Mouse (Mus musculus) neural tube, embryonic 14.5 days (tissue): ENCODE measurements at regions not wholly inside any gene's neighbourhood (a gene's known extent, or its start where the extent isn't known, plus 50 kb on each side); places are given as distances from the start of the nearest gene placed in this dataset.
"Not testable (repeated sequence)": the region's sequence is repeated elsewhere in the genome, so short reads cannot be mapped to it uniquely, and the experiment has no call there.

Experiments used
- ATAC-seq: fragments of 200-750 bp; cut with Nextera tagmentation; 2 replicates; pipeline ENCODE4 v1.8.0; 2017; ENCODE audit warnings: low read depth, mild to moderate bottlenecking, moderate TSS enrichment, moderate library complexity
- H3K27ac ChIP-seq: fragments of 300-500 bp; sonication (generic); 2 replicates; pipeline ENCODE4 v1.5.1; 2014; ENCODE audit warnings: low read depth, mild to moderate bottlenecking, control low read depth, low read length, moderate library complexity, mixed read lengths
- H3K27me3 ChIP-seq: fragments of 300-500 bp; sonication (generic); 2 replicates; pipeline ENCODE4 v1.6.1; 2014; ENCODE audit warnings: low read length; ENCODE audit not compliant: control insufficient read depth, insufficient read depth
- H3K36me3 ChIP-seq: fragments of 300-500 bp; sonication (generic); 2 replicates; pipeline ENCODE4 v1.6.1; 2014; ENCODE audit warnings: low read length, mixed read lengths; ENCODE audit not compliant: control insufficient read depth, insufficient read depth
- H3K4me1 ChIP-seq: fragments of 300-500 bp; sonication (generic); 2 replicates; pipeline ENCODE4 v1.6.1; 2014; ENCODE audit warnings: low read length; ENCODE audit not compliant: control insufficient read depth, insufficient read depth
- H3K4me2 ChIP-seq: fragments of 300-500 bp; sonication (generic); 2 replicates; pipeline ENCODE4 v1.6.1; 2014; ENCODE audit warnings: mild to moderate bottlenecking, low read depth, low read length, control low read depth
- H3K4me3 ChIP-seq: fragments of 300-500 bp; sonication (generic); 2 replicates; pipeline ENCODE4 v1.5.1; 2014; ENCODE audit warnings: low read depth, low read length, control low read depth, mixed read lengths
- H3K9ac ChIP-seq: fragments of 300-500 bp; sonication (generic); replicated peaks from 2 replicates; pipeline ENCODE4 v1.6.1; 2014; ENCODE audit warnings: low read depth, mild to moderate bottlenecking, control low read depth, low read length, mixed read lengths
- H3K9me3 ChIP-seq: fragments of 300-500 bp; sonication (generic); 2 replicates; pipeline ENCODE4 v1.6.1; 2016; ENCODE audit warnings: low read length; ENCODE audit not compliant: control insufficient read depth
- WGBS: fragments of 180-500 bp; shearing (Covaris S2); extraction: QIAGEN DNeasy Blood & Tissue Kit; methylation state at CpG from one replicate; pipeline ENCODE4 v1.1.7; 2014; 5-methylcytosine and 5-hydroxymethylcytosine counted together

- H3K9me3 ChIP-seq = no peaks in the 10 kb centered on the region
- no peak overlapping the region for H3K4me3 ChIP-seq
- no peak overlapping the region for H3K9ac ChIP-seq
- no peak overlapping the region for H3K27ac ChIP-seq
- H3K36me3 ChIP-seq = no peaks in the 10 kb centered on the region
- 0 out of 2 replicates have a peak, but pooled peaks cover 5% of the 10 kb centered on the region for H3K4me1 ChIP-seq
- no peak for ATAC-seq
- no peak overlapping the region for H3K4me2 ChIP-seq
- H3K27me3 ChIP-seq = no peaks in the 10 kb centered on the region
- 89% methylated on average over 7 of the region's 7 CpGs for WGBS
Observed at GRCm38 (mm10) chr11:93660379-93660778, 225.2 kb downstream of the Utp18 start.

- no peaks in the 10 kb centered on the region for H3K36me3 ChIP-seq
- 61% methylated on average over 8 of the region's 8 CpGs for WGBS
- ATAC-seq = no peak
- 0 out of 2 replicates have a peak, but pooled peaks cover 5% of the 10 kb centered on the region for H3K4me1 ChIP-seq
- no peak overlapping the region for H3K9ac ChIP-seq
- no peak overlapping the region for H3K4me3 ChIP-seq
- no peak overlapping the region for H3K27ac ChIP-seq
- no peaks in the 10 kb centered on the region for H3K27me3 ChIP-seq
- no peak overlapping the region for H3K4me2 ChIP-seq
- no peaks in the 10 kb centered on the region for H3K9me3 ChIP-seq
Observed at GRCm38 (mm10) chr11:93658719-93659118, 226.8 kb downstream of the Utp18 start.

GRCm38 (mm10) chr11:93655602-93656239, 229.8 kb downstream of the Utp18 start:
- WGBS = 49% methylated on average over 9 of the region's 9 CpGs
- no peak overlapping the region for H3K27ac ChIP-seq
- 0 out of 2 replicates have a peak, but pooled peaks cover 5% of the 10 kb centered on the region for H3K4me1 ChIP-seq
- ATAC-seq = peak; percentile 34; the same call in 1 of the 2 replicates
- no peak overlapping the region for H3K9ac ChIP-seq
- no peaks in the 10 kb centered on the region for H3K36me3 ChIP-seq
- H3K9me3 ChIP-seq = no peaks in the 10 kb centered on the region
- H3K4me3 ChIP-seq = no peak overlapping the region
- no peak overlapping the region for H3K4me2 ChIP-seq
- H3K27me3 ChIP-seq = no peaks in the 10 kb centered on the region

GRCm38 (mm10) chr11:93653401-93653800, 232.2 kb downstream of the Utp18 start:
- H3K9ac ChIP-seq = no peak overlapping the region
- no peak for ATAC-seq
- H3K4me2 ChIP-seq = no peak overlapping the region
- H3K4me1 ChIP-seq = 0 out of 2 replicates have a peak, but pooled peaks cover 5% of the 10 kb centered on the region
- H3K9me3 ChIP-seq = no peaks in the 10 kb centered on the region
- WGBS = 56% methylated on average over 3 of the region's 3 CpGs
- no peak overlapping the region for H3K4me3 ChIP-seq
- no peaks in the 10 kb centered on the region for H3K27me3 ChIP-seq
- H3K36me3 ChIP-seq = no peaks in the 10 kb centered on the region
- no peak overlapping the region for H3K27ac ChIP-seq

- not testable (repeated sequence) for H3K4me3 ChIP-seq, H3K27me3 ChIP-seq, H3K9me3 ChIP-seq, H3K4me1 ChIP-seq, H3K9ac ChIP-seq, ATAC-seq, H3K27ac ChIP-seq, H3K36me3 ChIP-seq, H3K4me2 ChIP-seq
Observed at GRCm38 (mm10) chr11:93651966-93652365, 233.6 kb downstream of the Utp18 start.
